Mouse (Mus musculus) kidney, embryonic 16.5 days (tissue): ENCODE measurements around the gene Slc9a9. TPM values are rescaled to one million over a fixed set of nuclear protein-coding genes. Genes with fewer than 3 reads are reported as not detected.

Experiments
- ATAC-seq: fragments of 200-750 bp; cut with Nextera tagmentation; 2 replicates; pipeline ENCODE4 v1.8.0; 2017; ENCODE audit warnings: moderate TSS enrichment; ENCODE audit not compliant: low FRiP score, low TSS enrichment
- H3K27ac ChIP-seq: fragments of 300-500 bp; sonication (generic); 2 replicates; pipeline ENCODE4 v1.5.1; 2014; ENCODE audit warnings: low read length
- H3K27me3 ChIP-seq: fragments of 300-500 bp; sonication (generic); 2 replicates; pipeline ENCODE4 v1.6.1; 2014; ENCODE audit warnings: low read length, control low read depth, mixed read lengths; ENCODE audit not compliant: insufficient read depth
- H3K36me3 ChIP-seq: fragments of 300-500 bp; sonication (generic); 2 replicates; pipeline ENCODE4 v1.6.1; 2014; ENCODE audit warnings: low read length, control low read depth, mixed read lengths; ENCODE audit not compliant: insufficient read depth
- H3K4me1 ChIP-seq: fragments of 300-500 bp; sonication (generic); 2 replicates; pipeline ENCODE4 v1.6.1; 2014; ENCODE audit warnings: low read length, control low read depth, mixed read lengths; ENCODE audit not compliant: insufficient read depth
- H3K4me2 ChIP-seq: fragments of 300-500 bp; sonication (generic); replicated peaks from 2 replicates; pipeline ENCODE4 v1.6.1; 2014; ENCODE audit warnings: low read depth, low read length
- H3K4me3 ChIP-seq: fragments of 300-500 bp; sonication (generic); 2 replicates; pipeline ENCODE4 v1.5.1; 2014; ENCODE audit warnings: mild to moderate bottlenecking, low read length
- H3K9ac ChIP-seq: fragments of 300-500 bp; sonication (generic); replicated peaks from 2 replicates; pipeline ENCODE4 v1.6.1; 2014; ENCODE audit warnings: low read length
- H3K9me3 ChIP-seq: fragments of 300-500 bp; sonication (generic); 2 replicates; pipeline ENCODE4 v1.6.1; 2016; ENCODE audit warnings: low read length, control low read depth
- WGBS: fragments of 180-500 bp; shearing (Covaris S2); extraction: QIAGEN DNeasy Blood & Tissue Kit; methylation state at CpG from one replicate; pipeline ENCODE4 v1.1.7; 2014; 5-methylcytosine and 5-hydroxymethylcytosine counted together
- polyA plus RNA-seq: library from polyadenylated mRNA; unstranded; fragments of >200 nt; fragmentation: Nextera tagmentation; extraction: Ambion mirVana; gene quantifications from 2 replicates; pipeline ENCODE4 v1.2.1, GENCODE M21; 2015

Slc9a9 gene
- polyA plus RNA-seq, 1 experiment from 2014 or later: 4.3 TPM

GRCm38 (mm10) chr9:95067037-95067436 is 397.3 kb downstream of the Slc9a9 start:
- no peak overlapping the region for H3K27ac ChIP-seq
- no peak for ATAC-seq
- peaks cover 16% of the 10 kb centered on the region; the same call in 1 of the 2 replicates for H3K4me1 ChIP-seq
- H3K27me3 ChIP-seq: no peaks in the 10 kb centered on the region
- no peak overlapping the region for H3K4me3 ChIP-seq
- 48% methylated on average over 2 of the region's 3 CpGs for WGBS
- H3K4me2 ChIP-seq: no peak overlapping the region
- no peak overlapping the region for H3K9ac ChIP-seq
- peaks cover 9% of the 10 kb centered on the region for H3K9me3 ChIP-seq
- H3K36me3 ChIP-seq: no peaks in the 10 kb centered on the region

- no peak for ATAC-seq
- Histone ChIP-seq H3K36me3 (no peaks in the 10 kb centered on the region), H3K4me1 (peaks cover 28% of the 10 kb centered on the region; the same call in 1 of the 2 replicates), H3K27ac (no peak overlapping the region), H3K9me3 (peaks cover 9% of the 10 kb centered on the region), H3K4me3 (no peak overlapping the region), H3K27me3 (no peaks in the 10 kb centered on the region), H3K4me2 (no peak overlapping the region), H3K9ac (no peak overlapping the region)
- 95% methylated on average over 2 of the region's 2 CpGs for WGBS
Measured at GRCm38 (mm10) chr9:95068466-95068865, 398.8 kb downstream of the Slc9a9 start.

- H3K36me3 ChIP-seq: no peaks in the 10 kb centered on the region
- H3K27ac ChIP-seq: peak overlapping the region; percentile 63
- peak overlapping the region; percentile 21 for H3K4me2 ChIP-seq
- peaks cover 40% of the 10 kb centered on the region for H3K4me1 ChIP-seq
- peak; percentile 64; the same call in 1 of the 2 replicates for ATAC-seq
- H3K4me3 ChIP-seq: 0 out of 2 replicates have a peak overlapping the region, but pooled peaks have one; percentile 5
- H3K27me3 ChIP-seq: no peaks in the 10 kb centered on the region
- peaks cover 9% of the 10 kb centered on the region for H3K9me3 ChIP-seq
- WGBS: 33% methylated on average over 13 of the region's 13 CpGs
- no peak overlapping the region for H3K9ac ChIP-seq
Measured at GRCm38 (mm10) chr9:95070832-95071519, 401.3 kb downstream of the Slc9a9 start.

GRCm38 (mm10) chr9:95072450-95072955 is 402.8 kb downstream of the Slc9a9 start:
- H3K4me1 ChIP-seq: peaks cover 45% of the 10 kb centered on the region
- H3K9me3 ChIP-seq: peaks cover 9% of the 10 kb centered on the region
- H3K4me3 ChIP-seq: no peak overlapping the region
- no peak overlapping the region for H3K9ac ChIP-seq
- peak overlapping the region; percentile 75 for H3K27ac ChIP-seq
- ATAC-seq: peak; percentile 50; the same call in 1 of the 2 replicates
- no peaks in the 10 kb centered on the region for H3K36me3 ChIP-seq
- H3K27me3 ChIP-seq: no peaks in the 10 kb centered on the region
- WGBS: 59% methylated on average over 14 of the region's 14 CpGs
- H3K4me2 ChIP-seq: peak overlapping the region; percentile 24

- Histone ChIP-seq H3K4me3 (no peak overlapping the region), H3K36me3 (no peaks in the 10 kb centered on the region), H3K27ac (peak overlapping the region; percentile 75), H3K4me1 (peaks cover 49% of the 10 kb centered on the region), H3K27me3 (no peaks in the 10 kb centered on the region), H3K9ac (no peak overlapping the region), H3K4me2 (no peak overlapping the region), H3K9me3 (peaks cover 4% of the 10 kb centered on the region)
- whole genome bisulfite sequencing: 22% methylated on average over 8 of the region's 8 CpGs
- ATAC-seq: no peak
Measured at GRCm38 (mm10) chr9:95073691-95074090, 404.0 kb downstream of the Slc9a9 start.

GRCm38 (mm10) chr9:95075856-95076255 is 406.1 kb downstream of the Slc9a9 start:
- ATAC-seq: no peak
- Histone ChIP-seq H3K4me1 (peaks cover 51% of the 10 kb centered on the region), H3K4me2 (no peak overlapping the region), H3K27ac (no peak overlapping the region), H3K4me3 (no peak overlapping the region), H3K9me3 (no peaks in the 10 kb centered on the region), H3K36me3 (no peaks in the 10 kb centered on the region), H3K9ac (no peak overlapping the region), H3K27me3 (no peaks in the 10 kb centered on the region)
- 46% methylated on average over 12 of the region's 12 CpGs for WGBS

- Histone ChIP-seq H3K27me3 (no peaks in the 10 kb centered on the region), H3K27ac (no peak overlapping the region), H3K9me3 (no peaks in the 10 kb centered on the region), H3K4me2 (no peak overlapping the region), H3K4me3 (no peak overlapping the region), H3K4me1 (peaks cover 34% of the 10 kb centered on the region), H3K36me3 (no peaks in the 10 kb centered on the region), H3K9ac (no peak overlapping the region)
- 69% methylated on average over 5 of the region's 5 CpGs for WGBS
- no peak for ATAC-seq
Measured at GRCm38 (mm10) chr9:95077938-95078337, 408.2 kb downstream of the Slc9a9 start.

- Histone ChIP-seq H3K9ac (no peak overlapping the region), H3K9me3 (no peaks in the 10 kb centered on the region), H3K36me3 (no peaks in the 10 kb centered on the region), H3K4me3 (no peak overlapping the region), H3K27me3 (no peaks in the 10 kb centered on the region), H3K27ac (no peak overlapping the region), H3K4me1 (peaks cover 27% of the 10 kb centered on the region), H3K4me2 (no peak overlapping the region)
- WGBS: 66% methylated on average over 3 of the region's 3 CpGs
- ATAC-seq: no peak
Measured at GRCm38 (mm10) chr9:95078626-95079025, 408.9 kb downstream of the Slc9a9 start.

- Histone ChIP-seq H3K4me2 (no peak overlapping the region), H3K9me3 (no peaks in the 10 kb centered on the region), H3K9ac (no peak overlapping the region), H3K27me3 (no peaks in the 10 kb centered on the region), H3K36me3 (no peaks in the 10 kb centered on the region), H3K4me3 (no peak overlapping the region), H3K4me1 (peaks cover 20% of the 10 kb centered on the region; the same call in 1 of the 2 replicates), H3K27ac (peak overlapping the region; percentile 37)
- peak; percentile 68 for ATAC-seq
Measured at GRCm38 (mm10) chr9:95079951-95080350, 410.2 kb downstream of the Slc9a9 start.

GRCm38 (mm10) chr9:95086109-95086821 is 416.6 kb downstream of the Slc9a9 start:
- H3K4me2 ChIP-seq: no peak overlapping the region
- WGBS: 67% methylated on average over 8 of the region's 8 CpGs
- no peak overlapping the region for H3K9ac ChIP-seq
- no peak overlapping the region for H3K27ac ChIP-seq
- H3K9me3 ChIP-seq: no peaks in the 10 kb centered on the region
- H3K27me3 ChIP-seq: no peaks in the 10 kb centered on the region
- no peak overlapping the region for H3K4me3 ChIP-seq
- 0 out of 2 replicates have a peak, but pooled peaks cover 5% of the 10 kb centered on the region for H3K4me1 ChIP-seq
- no peak for ATAC-seq
- H3K36me3 ChIP-seq: no peaks in the 10 kb centered on the region
